Mouse (Mus musculus): ENCODE results near the gene Nrbf2. TPM values are rescaled to one million over a fixed set of nuclear protein-coding genes. Genes with fewer than 3 reads are reported as not detected.

Nrbf2 gene
- total RNA-seq (2015; ENCODE audit: low replicate concordance) = 10.1 and 27.2 TPM in 2 replicates
- 2.8 and 18.2 TPM in 2 replicates for total RNA-seq (2017; ENCODE audit: low replicate concordance)

GRCm38 (mm10) chr10:67285176-67285814 is at the start of gene Nrbf2:
Gene Nrbf2 (minus strand): TSS chr10:67285305.
- ATAC-seq (replicated peaks; ENCODE audit: low FRiP score, poor library complexity, severe bottlenecking) = peak; percentile 91

DNA sequence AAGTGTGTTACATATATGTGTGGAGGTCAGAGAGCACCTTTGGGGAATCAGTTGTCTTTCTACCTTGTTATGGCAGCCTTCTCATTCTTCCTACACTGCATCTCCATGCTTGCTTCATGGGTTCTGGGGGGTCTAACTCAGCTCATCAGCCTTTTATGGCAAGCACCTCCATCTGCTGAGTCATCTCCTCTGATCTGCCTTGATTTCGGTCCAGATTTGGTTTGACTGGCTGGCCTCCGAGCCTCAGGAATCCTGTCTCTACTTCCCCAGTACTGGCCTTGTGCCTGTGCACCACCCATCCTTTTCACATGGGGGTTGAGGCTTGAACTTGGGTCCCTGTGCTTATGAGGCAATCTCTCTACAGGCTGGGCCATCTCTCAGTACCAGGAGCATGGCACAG is 45.5 kb upstream of the Nrbf2 start:
- no peak for ATAC-seq (replicated peaks; ENCODE audit: low FRiP score, poor library complexity, severe bottlenecking)

DNA sequence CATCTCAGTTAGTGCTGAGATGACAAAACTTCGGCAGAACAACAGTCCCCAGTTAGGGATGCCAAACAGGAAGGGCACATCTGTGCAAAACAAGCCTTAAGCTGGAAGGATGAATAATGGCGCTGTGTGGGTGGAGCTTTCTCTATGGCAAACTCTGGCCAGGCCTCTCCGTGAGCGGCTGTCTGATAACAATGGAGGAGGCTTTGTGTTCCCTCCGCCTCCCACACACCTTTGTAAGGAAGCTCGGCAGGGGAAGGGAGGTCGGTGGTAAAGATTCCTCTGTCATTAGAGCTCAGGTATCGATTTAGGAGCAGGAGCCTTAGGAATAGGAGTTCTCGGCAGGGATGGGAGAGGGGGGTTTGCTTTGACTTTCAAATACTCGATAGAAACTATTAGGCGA is 44.6 kb upstream of the Nrbf2 start:
- ATAC-seq (replicated peaks; ENCODE audit: low FRiP score, poor library complexity, severe bottlenecking) = no peak

DNA sequence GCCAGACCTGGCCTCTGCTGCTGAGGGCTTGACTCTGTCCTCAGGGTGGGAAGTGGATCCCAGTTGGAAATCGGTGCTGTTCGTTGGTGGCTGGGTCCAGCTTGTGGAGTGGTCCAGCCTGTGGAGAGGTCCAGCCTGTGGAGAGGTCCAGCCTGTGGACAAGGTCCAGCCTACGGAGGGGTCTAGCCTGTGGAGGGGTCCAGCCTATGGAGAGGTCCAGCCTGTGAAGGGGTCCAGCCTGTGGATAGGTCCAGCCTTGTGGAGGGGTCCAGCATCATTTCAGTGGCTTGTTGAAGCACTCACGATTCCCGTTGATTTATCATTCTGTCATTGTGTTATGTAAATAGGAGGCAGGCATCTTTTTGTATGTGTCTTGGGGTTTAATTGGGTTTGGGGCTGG is 43.1 kb upstream of the Nrbf2 start:
- no peak for ATAC-seq (replicated peaks; ENCODE audit: low FRiP score, poor library complexity, severe bottlenecking)

DNA sequence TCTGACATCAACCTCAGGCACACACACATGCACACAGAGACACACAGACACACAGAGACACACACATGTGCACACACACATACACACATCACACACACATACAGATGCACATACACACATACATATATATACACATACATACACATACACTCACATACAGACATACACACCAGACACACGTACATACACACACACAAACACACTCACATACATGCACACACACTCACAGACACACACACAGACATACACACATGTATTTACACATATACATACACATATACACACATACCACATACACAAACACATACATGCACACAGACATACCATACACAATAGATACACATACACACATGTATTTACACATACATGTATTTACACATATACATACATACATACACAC is 38.9 kb upstream of the Nrbf2 start:
- no peak for ATAC-seq (replicated peaks; ENCODE audit: low FRiP score, poor library complexity, severe bottlenecking)

DNA sequence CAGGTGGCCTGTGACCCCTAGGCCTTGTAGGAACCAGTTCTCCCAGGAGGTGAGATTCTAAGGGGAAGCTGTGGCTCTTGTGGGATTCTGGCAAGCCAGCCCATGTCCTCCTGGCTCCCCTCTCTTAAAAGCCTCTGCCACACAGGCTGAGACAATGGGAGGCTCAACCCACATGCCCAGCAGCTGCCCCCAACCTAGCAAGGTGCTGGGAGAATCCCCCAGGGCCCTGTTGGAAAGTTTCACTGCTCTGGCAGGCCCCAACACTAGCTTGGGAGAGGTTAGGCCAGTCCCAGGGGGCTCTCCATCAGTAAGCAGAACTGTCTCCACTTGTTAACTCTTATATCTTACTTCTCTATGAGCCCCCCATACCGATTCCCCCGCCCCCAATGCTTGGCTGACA is 36.3 kb upstream of the Nrbf2 start:
- ATAC-seq (replicated peaks; ENCODE audit: low FRiP score, poor library complexity, severe bottlenecking) = no peak

DNA sequence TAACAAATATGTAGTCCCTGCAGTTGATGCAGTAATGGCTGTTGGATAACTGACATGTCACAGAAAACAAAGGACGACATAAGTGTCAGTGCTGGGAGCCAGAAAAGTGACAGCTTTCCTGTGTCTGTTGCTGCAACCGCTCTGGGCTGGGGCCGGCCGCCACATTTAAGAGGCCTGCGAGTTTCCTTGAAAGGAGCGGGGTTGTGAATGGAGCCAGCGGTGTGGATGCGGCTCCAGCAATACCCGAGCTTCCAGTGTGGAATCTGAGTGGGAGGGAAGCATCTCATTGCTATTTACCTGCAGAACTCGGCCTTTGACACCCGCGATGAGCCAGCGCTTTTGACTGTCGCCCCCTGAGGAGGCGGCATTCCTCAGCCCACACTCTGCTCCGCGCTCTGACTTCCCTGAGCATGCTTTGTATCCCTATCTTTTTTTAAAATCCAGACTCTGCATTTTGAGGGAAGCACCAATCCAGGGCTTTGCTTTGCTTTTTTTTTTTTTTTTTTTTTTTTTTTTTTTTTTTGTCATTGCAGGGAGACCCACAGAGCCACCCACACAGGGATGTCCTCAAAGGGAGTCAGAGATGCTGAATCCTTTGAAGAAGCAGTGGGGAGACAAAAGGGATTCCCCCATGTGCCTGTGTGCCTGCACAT is 35.2 kb upstream of the Nrbf2 start:
- no peak for ATAC-seq (replicated peaks; ENCODE audit: low FRiP score, poor library complexity, severe bottlenecking)

DNA sequence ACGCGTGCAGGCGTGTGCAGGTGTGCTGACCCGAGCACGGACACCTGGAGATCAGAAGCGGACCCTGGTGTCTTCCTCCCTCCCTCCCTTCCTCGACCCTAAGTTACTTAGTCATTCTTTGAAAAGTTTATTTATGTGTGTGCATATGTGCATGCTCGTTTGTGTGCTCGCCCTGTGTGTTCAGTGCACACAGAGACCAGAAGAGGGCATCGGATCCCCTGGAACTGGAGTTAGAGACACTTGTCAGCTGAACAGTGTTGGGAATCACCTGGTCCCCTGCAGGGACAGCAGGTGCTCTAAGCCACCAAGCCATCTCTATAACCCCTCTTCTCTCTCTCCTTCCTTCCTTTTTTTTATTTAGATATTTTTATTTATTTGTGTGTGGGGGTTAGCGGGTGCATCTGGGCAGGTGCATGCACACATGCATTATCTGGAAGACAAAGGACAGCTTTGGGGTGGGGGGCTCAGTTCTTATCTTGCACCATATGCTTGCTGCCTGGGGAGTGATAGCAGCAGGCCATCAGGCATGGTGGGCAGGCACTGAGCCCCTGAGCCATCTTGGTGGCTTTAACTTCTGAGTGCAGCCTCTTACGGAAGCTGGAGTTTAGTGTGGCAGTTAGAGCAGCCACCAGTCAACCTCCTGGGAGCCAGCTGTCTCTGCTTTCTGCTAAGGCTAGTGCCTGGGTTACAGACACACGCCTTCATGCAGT is 34.1 kb upstream of the Nrbf2 start:
- no peak for ATAC-seq (replicated peaks; ENCODE audit: low FRiP score, poor library complexity, severe bottlenecking)

- ATAC-seq (replicated peaks; ENCODE audit: low FRiP score, poor library complexity, severe bottlenecking) = no peak
Observed at GRCm38 (mm10) chr10:67317931-67318460, 32.9 kb upstream of the Nrbf2 start.

DNA sequence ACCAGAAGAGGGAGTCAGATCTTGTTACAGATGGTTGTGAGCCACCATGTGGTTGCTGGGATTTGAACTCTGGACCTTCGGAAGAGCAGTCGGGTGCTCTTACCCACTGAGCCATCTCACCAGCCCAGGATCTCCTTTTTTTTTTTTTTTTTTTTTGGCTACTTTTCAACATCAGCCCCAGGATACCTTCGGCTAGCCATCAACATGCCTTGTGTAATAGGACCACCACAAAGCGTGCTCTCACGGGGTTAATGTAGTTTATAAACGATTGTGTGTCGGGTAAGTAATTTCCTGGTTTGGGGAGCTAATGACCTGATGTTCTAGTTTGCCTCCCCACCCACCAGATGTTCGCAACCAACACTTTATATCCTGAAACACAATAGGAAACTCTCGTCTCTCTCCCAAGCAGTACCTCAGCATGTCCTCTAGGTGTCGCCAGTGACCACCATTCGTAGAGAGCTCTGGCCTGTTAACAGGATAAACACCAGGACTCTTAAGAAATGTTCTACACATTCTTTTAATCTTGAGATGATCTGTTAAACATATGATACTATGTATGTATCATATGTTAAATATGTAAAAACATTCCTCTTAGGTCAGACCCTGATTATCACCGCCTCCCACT is 29.8 kb upstream of the Nrbf2 start:
- peak; percentile 75 for ATAC-seq (replicated peaks; ENCODE audit: low FRiP score, poor library complexity, severe bottlenecking)

- ATAC-seq (replicated peaks; ENCODE audit: low FRiP score, poor library complexity, severe bottlenecking) = no peak
Observed at GRCm38 (mm10) chr10:67312456-67312855, 27.4 kb upstream of the Nrbf2 start.

GRCm38 (mm10) chr10:67311277-67311959 is 26.3 kb upstream of the Nrbf2 start:
- ATAC-seq (replicated peaks; ENCODE audit: low FRiP score, poor library complexity, severe bottlenecking) = no peak

DNA sequence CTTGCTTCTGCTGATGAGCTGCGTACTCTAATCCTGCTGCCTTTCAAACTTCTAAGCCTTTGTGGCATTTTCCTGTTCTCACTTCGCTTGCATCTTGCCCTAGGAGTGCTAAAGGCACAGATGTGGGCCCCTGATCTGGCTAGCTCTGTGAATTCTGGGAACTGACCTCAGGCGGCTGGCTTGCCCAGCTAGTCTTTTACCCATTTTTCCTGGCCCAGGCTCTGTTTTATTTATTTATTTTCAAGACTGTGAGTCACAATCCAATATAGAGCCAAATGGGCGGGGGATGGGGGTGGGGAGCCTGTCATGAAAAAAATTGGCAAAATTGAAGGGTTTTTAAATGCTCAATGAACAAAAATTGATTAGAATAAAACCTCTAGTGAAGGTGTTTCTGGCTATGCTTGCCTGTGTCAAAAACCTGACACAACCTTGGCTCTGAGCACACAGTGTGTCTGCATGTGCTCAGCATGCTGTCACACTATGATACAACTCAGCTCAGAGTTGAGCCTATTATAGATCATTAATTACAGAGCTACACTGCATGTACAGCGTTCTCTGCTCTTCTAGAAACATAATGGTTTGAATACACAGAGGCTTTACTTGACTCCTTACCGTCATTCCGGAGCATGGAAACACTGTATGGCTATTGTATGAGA is 24.5 kb upstream of the Nrbf2 start:
- ATAC-seq (replicated peaks; ENCODE audit: low FRiP score, poor library complexity, severe bottlenecking) = no peak

DNA sequence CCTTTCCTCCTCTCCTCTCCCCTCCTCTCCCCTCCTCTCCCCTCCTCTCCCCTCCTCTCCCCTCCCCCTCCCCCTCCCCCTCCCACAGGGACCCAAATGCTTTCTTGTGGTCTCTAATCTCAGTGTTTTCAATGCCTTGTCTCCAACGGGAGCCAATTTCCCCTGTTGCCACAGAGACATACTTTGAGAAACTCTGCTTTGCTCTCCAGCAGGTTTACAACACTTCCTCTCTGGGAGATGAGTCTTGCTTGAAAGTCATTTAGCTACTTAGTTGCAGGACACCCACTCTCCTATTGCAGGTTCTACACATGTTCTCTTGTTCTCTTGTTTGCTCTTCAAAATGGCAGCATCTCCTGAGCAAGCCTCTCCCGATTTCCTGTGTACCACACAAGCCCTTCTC is 17.2 kb upstream of the Nrbf2 start:
- ATAC-seq (replicated peaks; ENCODE audit: low FRiP score, poor library complexity, severe bottlenecking) = no peak

DNA sequence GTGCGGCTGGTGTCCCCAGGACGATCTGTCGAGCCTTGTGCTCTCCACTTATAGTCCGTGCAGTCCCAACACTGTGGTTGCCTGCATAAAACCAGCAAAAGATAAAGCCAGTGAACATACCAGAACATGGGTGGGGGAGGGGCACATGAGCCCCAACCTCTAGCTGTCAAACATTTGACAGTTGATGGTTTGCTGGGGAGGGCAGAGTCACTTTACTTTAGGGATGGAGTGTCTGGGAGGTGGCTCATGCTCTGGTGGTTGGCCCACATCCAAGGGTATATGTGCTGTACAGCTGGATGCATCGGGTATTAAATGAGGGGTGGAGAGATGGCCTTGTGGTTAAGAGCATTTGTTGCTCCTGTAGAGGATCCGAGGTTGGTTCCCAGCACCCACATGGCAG is 15.9 kb upstream of the Nrbf2 start:
- ATAC-seq (replicated peaks; ENCODE audit: low FRiP score, poor library complexity, severe bottlenecking) = no peak

GRCm38 (mm10) chr10:67299285-67299684 is 14.2 kb upstream of the Nrbf2 start:
- ATAC-seq (replicated peaks; ENCODE audit: low FRiP score, poor library complexity, severe bottlenecking) = no peak

DNA sequence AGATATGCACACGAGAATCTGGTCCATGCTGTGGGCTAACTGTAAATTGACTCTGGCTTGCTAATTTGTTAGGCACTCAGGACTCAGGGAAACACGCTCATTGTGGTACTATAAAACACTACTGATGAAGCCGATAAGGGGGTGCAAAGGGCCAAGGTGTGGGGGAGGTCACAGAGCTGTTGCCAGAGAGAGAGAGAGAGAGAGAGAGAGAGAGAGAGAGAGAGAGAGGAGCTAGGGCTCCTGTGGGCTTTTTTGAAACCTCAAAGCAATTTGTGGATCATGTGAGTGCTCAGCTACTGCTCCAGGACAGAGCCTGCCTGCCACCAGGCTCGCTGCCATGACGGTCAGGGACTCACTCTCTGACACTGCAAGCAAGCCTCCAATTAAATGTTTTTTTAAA is 13.8 kb upstream of the Nrbf2 start:
- no peak for ATAC-seq (replicated peaks; ENCODE audit: low FRiP score, poor library complexity, severe bottlenecking)

DNA sequence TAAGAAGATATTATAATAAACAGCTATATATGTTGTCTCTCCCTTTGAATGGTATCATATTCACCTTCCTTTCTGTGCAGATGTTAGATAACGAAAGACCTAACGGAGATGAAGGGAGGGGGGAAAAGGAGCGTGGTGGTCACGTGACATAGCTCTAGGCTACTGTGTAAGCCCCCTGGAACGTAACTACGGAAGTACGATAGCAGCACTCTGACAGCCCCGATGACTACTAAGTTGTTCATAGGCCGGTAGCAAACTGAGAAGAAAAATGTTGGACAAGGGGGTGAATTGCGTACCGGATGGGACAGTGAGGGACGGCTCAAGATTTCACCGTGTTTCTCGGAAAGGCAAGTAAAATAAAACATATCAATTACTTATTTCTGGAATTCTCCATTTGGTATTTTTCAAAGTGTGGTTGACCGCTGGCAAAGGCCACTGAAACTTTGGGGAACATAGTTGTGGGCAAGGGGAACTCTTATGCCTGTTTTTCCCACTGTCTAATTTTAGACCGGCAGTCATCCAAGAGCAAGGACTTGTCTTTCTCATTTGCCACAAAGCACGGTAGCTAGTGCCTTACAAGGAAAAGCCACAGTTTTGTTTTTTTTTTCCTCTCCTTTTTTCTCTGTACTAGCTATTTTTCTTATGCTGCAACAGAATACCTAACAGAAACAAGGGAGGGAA is 12.2 kb upstream of the Nrbf2 start:
- ATAC-seq (replicated peaks; ENCODE audit: low FRiP score, poor library complexity, severe bottlenecking) = peak; percentile 28

Data from erythroid progenitor cell, adult 5-6 weeks (primary cell).